ENCODE assay signal across 27 mouse cellular contexts in the genomic region with DNA sequence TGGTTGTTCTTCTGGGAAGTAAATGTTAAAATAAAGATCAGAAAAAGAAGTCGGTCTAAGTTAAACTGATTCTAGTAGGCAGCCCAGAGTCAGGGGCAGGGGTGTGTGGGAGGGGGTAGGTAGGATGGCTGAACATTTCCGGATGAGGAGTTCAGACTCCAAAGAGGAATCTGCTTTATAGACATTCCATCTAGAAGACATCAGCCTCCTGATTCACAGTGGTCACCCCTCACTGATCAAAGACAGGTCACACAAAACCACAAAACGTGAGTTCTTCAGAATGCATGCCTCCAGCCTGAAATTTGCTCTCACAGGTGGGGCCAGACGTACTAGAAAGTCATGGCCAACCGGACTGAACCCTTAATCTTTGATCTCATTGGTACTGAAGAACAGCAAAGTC.
"Had no signal": no experiment of that assay in that cellular context is flagged by ENCODE, and none has a peak within 500 bp of the region (broad histone marks: within the 10 kb centered on the region; RNA-seq: fewer than 3 reads in every experiment).

No protein-coding gene starts in this region.

- H3K27me3 ChIP-seq: heart, embryonic 12.5 days; hindbrain, embryonic 12.5 days; intestine, embryonic 15.5 days; liver, embryonic 13.5 days; liver, embryonic 15.5 days had no signal

- H3K4me3 ChIP-seq: gastrocnemius, adult 2 months; heart, adult 2 months; heart, embryonic 10.5 days; heart, embryonic 12.5 days; hindbrain, embryonic 10.5 days; hindbrain, embryonic 12.5 days; intestine, embryonic 15.5 days; layer of hippocampus, adult 2 months; left cerebral cortex, adult 2 months; limb, embryonic 10.5 days; limb, embryonic 12.5 days; liver, embryonic 13.5 days; liver, embryonic 15.5 days had no signal

- H3K4me1 ChIP-seq: heart, embryonic 10.5 days; hindbrain, embryonic 12.5 days; intestine, embryonic 15.5 days; limb, embryonic 12.5 days; liver, embryonic 13.5 days; liver, embryonic 15.5 days had no signal

- H3K9ac ChIP-seq: heart, embryonic 12.5 days; hindbrain, embryonic 12.5 days; hindbrain, embryonic 14.5 days; intestine, embryonic 15.5 days; limb, embryonic 12.5 days; liver, embryonic 13.5 days; liver, embryonic 15.5 days; liver, postnatal 0 days had no signal

- H3K27ac ChIP-seq: gastrocnemius, adult 2 months; heart, adult 2 months; heart, embryonic 10.5 days; hindbrain, embryonic 10.5 days; hindbrain, embryonic 12.5 days; hindbrain, embryonic 14.5 days; intestine, embryonic 15.5 days; layer of hippocampus, adult 2 months; left cerebral cortex, adult 2 months; limb, embryonic 10.5 days; limb, embryonic 12.5 days; liver, embryonic 13.5 days; liver, embryonic 15.5 days had no signal

- H3K36me3 ChIP-seq: heart, embryonic 10.5 days; heart, embryonic 12.5 days; hindbrain, embryonic 10.5 days; hindbrain, embryonic 12.5 days; intestine, embryonic 15.5 days; limb, embryonic 10.5 days; limb, embryonic 12.5 days; liver, embryonic 13.5 days; liver, embryonic 15.5 days had no signal

- DNase-seq: gastrocnemius, adult 2 months; gastrocnemius, postnatal 10 days; gastrocnemius, postnatal 25 days; heart, adult 2 months; heart, postnatal 10 days; heart, postnatal 4 days; kidney, postnatal 14 days; kidney, postnatal 36 days; liver; liver, embryonic 13.5 days; liver, postnatal 0 days had no signal

- ATAC-seq: forebrain, embryonic 16.5 days; hindbrain, embryonic 16.5 days; inflammation-experienced regulatory T-cells, adult 6 months; intestine, embryonic 15.5 days; intestine, postnatal 0 days; liver, postnatal 0 days had no signal

- H3K4me2 ChIP-seq: heart, embryonic 12.5 days; hindbrain, embryonic 12.5 days; hindbrain, embryonic 14.5 days; intestine, embryonic 15.5 days; limb, embryonic 12.5 days; liver, embryonic 11.5 days; liver, embryonic 13.5 days; liver, embryonic 15.5 days had no signal

- H3K9me3 ChIP-seq: heart, embryonic 10.5 days; heart, embryonic 12.5 days; hindbrain, embryonic 10.5 days; hindbrain, embryonic 12.5 days; intestine, embryonic 15.5 days; limb, embryonic 10.5 days; limb, embryonic 12.5 days; liver, embryonic 15.5 days had no signal
